Mouse (Mus musculus): ENCODE data around the gene Mrpl33.
"Not testable (repeated sequence)": the region's sequence is repeated elsewhere in the genome, so short reads cannot be mapped to it uniquely, and the experiment has no call there.

The Mrpl33 gene

GRCm38 (mm10) chr5:31597430-31597944, 752 bp downstream of the Mrpl33 start:
- DNase-seq = no peak

- no peak for DNase-seq
These were observed 1.4 kb downstream of the Mrpl33 start for GRCm38 (mm10) chr5:31598121-31598520.

GRCm38 (mm10) chr5:31598579-31598978, 1.8 kb downstream of the Mrpl33 start:
- DNase-seq = peak in 1 of 2 experiments; percentile 42

- no peak for DNase-seq
These were observed 2.4 kb downstream of the Mrpl33 start for GRCm38 (mm10) chr5:31599161-31599560.

GRCm38 (mm10) chr5:31601162-31601722, 4.5 kb downstream of the Mrpl33 start:
- DNase-seq = no peak

- no peak for DNase-seq
These were observed 5.6 kb downstream of the Mrpl33 start for GRCm38 (mm10) chr5:31602377-31602776.

- no peak for DNase-seq
These were observed 7.0 kb downstream of the Mrpl33 start for GRCm38 (mm10) chr5:31603766-31604165.

GRCm38 (mm10) chr5:31606151-31606550, 9.4 kb downstream of the Mrpl33 start:
- DNase-seq = peak in 1 of 2 experiments; percentile 12

- no peak for DNase-seq
These were observed 13.8 kb downstream of the Mrpl33 start for GRCm38 (mm10) chr5:31610376-31611086.

- no peak for DNase-seq
These were observed 14.5 kb downstream of the Mrpl33 start for GRCm38 (mm10) chr5:31611186-31611585.

- peak; percentile 85 to 87 for DNase-seq
These were observed 17.1 kb downstream of the Mrpl33 start for GRCm38 (mm10) chr5:31613852-31614286.

- no peak for DNase-seq
These were observed 17.7 kb downstream of the Mrpl33 start for GRCm38 (mm10) chr5:31614339-31615025.

- no peak for DNase-seq
These were observed 23.6 kb downstream of the Mrpl33 start for GRCm38 (mm10) chr5:31620326-31620725.

GRCm38 (mm10) chr5:31627117-31627516, 30.4 kb downstream of the Mrpl33 start:
- no peak for DNase-seq

GRCm38 (mm10) chr5:31627562-31628526, 31.1 kb downstream of the Mrpl33 start:
- no peak for DNase-seq

GRCm38 (mm10) chr5:31628555-31628954, 31.8 kb downstream of the Mrpl33 start:
- no peak for DNase-seq

- DNase-seq = no peak
These were observed 33.3 kb downstream of the Mrpl33 start for GRCm38 (mm10) chr5:31630064-31630463.

GRCm38 (mm10) chr5:31631169-31631568, 34.4 kb downstream of the Mrpl33 start:
- not testable (repeated sequence) for DNase-seq

- no peak for DNase-seq
These were observed 37.4 kb downstream of the Mrpl33 start for GRCm38 (mm10) chr5:31634161-31634560.

- DNase-seq = no peak
These were observed 37.9 kb downstream of the Mrpl33 start for GRCm38 (mm10) chr5:31634679-31635078.

GRCm38 (mm10) chr5:31636636-31637253, 40.0 kb downstream of the Mrpl33 start:
- no peak for DNase-seq

GRCm38 (mm10) chr5:31640542-31640941, 43.8 kb downstream of the Mrpl33 start:
- no peak for DNase-seq

Data from cerebellum, postnatal 25 days (tissue).